Mouse (Mus musculus) forebrain, embryonic 15.5 days (tissue): Measurements from ENCODE around the gene Gabarapl2. TPM values are rescaled to one million over a fixed set of nuclear protein-coding genes. Genes with fewer than 3 reads are reported as not detected.
"Not testable (repeated sequence)": the region's sequence is repeated elsewhere in the genome, so short reads cannot be mapped to it uniquely, and the experiment has no call there.

Source experiments
- ATAC-seq: fragments of 200-750 bp; cut with Nextera tagmentation; replicated peaks from 2 replicates; pipeline ENCODE4 v1.8.0; 2017; ENCODE audit warnings: mild to moderate bottlenecking, moderate TSS enrichment, moderate library complexity
- H3K27ac ChIP-seq: fragments of 300-500 bp; sonication (generic); replicated peaks from 2 replicates; pipeline ENCODE4 v1.5.1; 2015; ENCODE audit warnings: mild to moderate bottlenecking, inconsistent platforms
- H3K27me3 ChIP-seq: fragments of 300-500 bp; sonication (generic); 2 replicates; pipeline ENCODE4 v1.6.1; 2015; ENCODE audit warnings: inconsistent platforms
- H3K36me3 ChIP-seq: fragments of 300-500 bp; sonication (generic); 2 replicates; pipeline ENCODE4 v1.6.1; 2015; ENCODE audit warnings: mild to moderate bottlenecking, inconsistent platforms
- H3K4me1 ChIP-seq: fragments of 300-500 bp; sonication (generic); 2 replicates; pipeline ENCODE4 v1.6.1; 2015; ENCODE audit warnings: inconsistent platforms
- H3K4me2 ChIP-seq: fragments of 300-500 bp; sonication (generic); replicated peaks from 2 replicates; pipeline ENCODE4 v1.6.1; 2015; ENCODE audit warnings: mild to moderate bottlenecking, inconsistent platforms
- H3K4me3 ChIP-seq: fragments of 300-500 bp; sonication (generic); 2 replicates; pipeline ENCODE4 v1.5.1; 2015; ENCODE audit warnings: mild to moderate bottlenecking, inconsistent platforms
- H3K9ac ChIP-seq: fragments of 300-500 bp; sonication (generic); replicated peaks from 2 replicates; pipeline ENCODE4 v1.6.1; 2015; ENCODE audit warnings: mild to moderate bottlenecking, inconsistent platforms
- H3K9me3 ChIP-seq: fragments of 300-500 bp; sonication (generic); 2 replicates; pipeline ENCODE4 v1.6.1; 2016; ENCODE audit warnings: inconsistent platforms
- WGBS: fragments of 180-500 bp; shearing (Covaris S2); methylation state at CpG from one replicate; pipeline ENCODE4 v1.1.7; 2015; ENCODE audit warnings: mixed read lengths; 5-methylcytosine and 5-hydroxymethylcytosine counted together
- polyA plus RNA-seq: library from polyadenylated mRNA; unstranded; fragments of >200 nt; fragmentation: Nextera tagmentation; extraction: Ambion mirVana; gene quantifications from 2 replicates; pipeline ENCODE4 v1.2.1, GENCODE M21; 2015

The Gabarapl2 gene
- polyA plus RNA-seq, 1 experiment from 2014 or later = 504 TPM

GRCm38 (mm10) chr8:111919663-111920062, 20.8 kb upstream of the Gabarapl2 start:
- no peak overlapping the region for H3K27ac ChIP-seq
- no peaks in the 10 kb centered on the region for H3K27me3 ChIP-seq
- H3K36me3 ChIP-seq = peaks cover 12% of the 10 kb centered on the region
- WGBS = 94% methylated on average over 2 of the region's 2 CpGs
- H3K9me3 ChIP-seq = no peaks in the 10 kb centered on the region
- ATAC-seq = no peak
- no peaks in the 10 kb centered on the region for H3K4me1 ChIP-seq
- no peak overlapping the region for H3K4me2 ChIP-seq
- H3K9ac ChIP-seq = no peak overlapping the region
- H3K4me3 ChIP-seq = no peak overlapping the region

- H3K36me3 ChIP-seq = peaks cover 9% of the 10 kb centered on the region
- 92% methylated on average over 4 of the region's 4 CpGs for WGBS
- no peak overlapping the region for H3K4me3 ChIP-seq
- no peak for ATAC-seq
- H3K27ac ChIP-seq = no peak overlapping the region
- no peaks in the 10 kb centered on the region for H3K9me3 ChIP-seq
- no peak overlapping the region for H3K9ac ChIP-seq
- no peak overlapping the region for H3K4me2 ChIP-seq
- no peaks in the 10 kb centered on the region for H3K27me3 ChIP-seq
- H3K4me1 ChIP-seq = no peaks in the 10 kb centered on the region
Observed at GRCm38 (mm10) chr8:111920971-111921370, 19.5 kb upstream of the Gabarapl2 start.

- H3K36me3 ChIP-seq = peaks cover 1% of the 10 kb centered on the region; the same call in 1 of the 2 replicates
- H3K4me3 ChIP-seq = no peak overlapping the region
- no peak overlapping the region for H3K27ac ChIP-seq
- 26% methylated on average over 10 of the region's 10 CpGs for WGBS
- H3K9me3 ChIP-seq = no peaks in the 10 kb centered on the region
- H3K4me1 ChIP-seq = no peaks in the 10 kb centered on the region
- H3K4me2 ChIP-seq = no peak overlapping the region
- no peak for ATAC-seq
- H3K27me3 ChIP-seq = no peaks in the 10 kb centered on the region
- no peak overlapping the region for H3K9ac ChIP-seq
Observed at GRCm38 (mm10) chr8:111923383-111923804, 17.1 kb upstream of the Gabarapl2 start.

- ATAC-seq = no peak
- H3K27me3 ChIP-seq = no peaks in the 10 kb centered on the region
- 90% methylated on average over 7 of the region's 7 CpGs for WGBS
Observed at GRCm38 (mm10) chr8:111924976-111925375, 15.5 kb upstream of the Gabarapl2 start.

GRCm38 (mm10) chr8:111929648-111930344, 10.7 kb upstream of the Gabarapl2 start:
- ATAC-seq = no peak
- 79% methylated on average over 8 of the region's 8 CpGs for WGBS

More at GRCm38 (mm10) chr8:111924976-111925375, 15.5 kb upstream of the Gabarapl2 start:
- Histone ChIP-seq H3K9me3 (no peaks in the 10 kb centered on the region), H3K36me3 (no peaks in the 10 kb centered on the region), H3K27ac (no peak overlapping the region), H3K4me3 (no peak overlapping the region), H3K9ac (no peak overlapping the region), H3K4me1 (no peaks in the 10 kb centered on the region), H3K4me2 (no peak overlapping the region)

GRCm38 (mm10) chr8:111931721-111932120, 8.8 kb upstream of the Gabarapl2 start:
- no peak for ATAC-seq
- Histone ChIP-seq H3K27ac (no peak overlapping the region), H3K4me1 (peaks cover 15% of the 10 kb centered on the region), H3K27me3 (no peaks in the 10 kb centered on the region), H3K4me2 (no peak overlapping the region), H3K36me3 (no peaks in the 10 kb centered on the region), H3K4me3 (no peak overlapping the region), H3K9ac (no peak overlapping the region), H3K9me3 (no peaks in the 10 kb centered on the region)
- 84% methylated on average over 16 of the region's 16 CpGs for WGBS

More at GRCm38 (mm10) chr8:111929648-111930344, 10.7 kb upstream of the Gabarapl2 start:
- H3K27ac ChIP-seq = no peak overlapping the region
- no peak overlapping the region for H3K4me2 ChIP-seq
- no peak overlapping the region for H3K9ac ChIP-seq
- H3K4me1 ChIP-seq = peaks cover 15% of the 10 kb centered on the region
- no peaks in the 10 kb centered on the region for H3K9me3 ChIP-seq
- H3K36me3 ChIP-seq = no peaks in the 10 kb centered on the region
- no peaks in the 10 kb centered on the region for H3K27me3 ChIP-seq
- no peak overlapping the region for H3K4me3 ChIP-seq

GRCm38 (mm10) chr8:111932580-111933336, 7.7 kb upstream of the Gabarapl2 start:
- Histone ChIP-seq H3K27ac (peak overlapping the region; percentile 95), H3K4me3 (peak overlapping the region; percentile 90), H3K9me3 (no peaks in the 10 kb centered on the region), H3K36me3 (no peaks in the 10 kb centered on the region), H3K27me3 (no peaks in the 10 kb centered on the region), H3K4me1 (peaks cover 15% of the 10 kb centered on the region), H3K9ac (peak overlapping the region; percentile 90), H3K4me2 (peak overlapping the region; percentile 86)
- 28% methylated on average over 19 of the region's 19 CpGs for WGBS
- peak; percentile 12; the same call in 1 of the 2 replicates for ATAC-seq

- peak within 1 kb of the TSS; percentile 90 for H3K4me3 ChIP-seq
- peaks cover 15% of the 10 kb centered on the region for H3K4me1 ChIP-seq
- WGBS = under 1% methylated on average over 53 of the region's 53 CpGs
- peak within 1 kb of the TSS; percentile 95 for H3K27ac ChIP-seq
- ATAC-seq = peak; percentile 100
- peak within 1 kb of the TSS; percentile 90 for H3K9ac ChIP-seq
- H3K9me3 ChIP-seq = no peaks in the 10 kb centered on the region
- no peaks in the 10 kb centered on the region for H3K36me3 ChIP-seq
- no peaks in the 10 kb centered on the region for H3K27me3 ChIP-seq
- H3K4me2 ChIP-seq = peak within 1 kb of the TSS; percentile 86
Observed at GRCm38 (mm10) chr8:111933348-111934076, 7.0 kb upstream of the Gabarapl2 start, which contains the start of gene Tmem231. Tmem231 (minus strand) TSS chr8:111933881.

- Histone ChIP-seq H3K4me3 (no peak overlapping the region), H3K27ac (peak overlapping the region; percentile 95; the same call in 1 of the 2 replicates), H3K9me3 (no peaks in the 10 kb centered on the region), H3K36me3 (no peaks in the 10 kb centered on the region), H3K4me1 (peaks cover 15% of the 10 kb centered on the region), H3K9ac (no peak overlapping the region), H3K4me2 (peak overlapping the region; percentile 86; the same call in 1 of the 2 replicates), H3K27me3 (no peaks in the 10 kb centered on the region)
- no peak for ATAC-seq
- WGBS = 89% methylated on average over 2 of the region's 2 CpGs
Observed at GRCm38 (mm10) chr8:111934201-111934600, 6.3 kb upstream of the Gabarapl2 start.

GRCm38 (mm10) chr8:111937184-111937583, 3.3 kb upstream of the Gabarapl2 start:
- 77% methylated on average over 3 of the region's 3 CpGs for WGBS
- no peak for ATAC-seq
- H3K4me2 ChIP-seq = no peak overlapping the region

GRCm38 (mm10) chr8:111938076-111938985, 2.2 kb upstream of the Gabarapl2 start:
- not testable (repeated sequence) for ATAC-seq
- 89% methylated on average over 9 of the region's 9 CpGs for WGBS

More at GRCm38 (mm10) chr8:111937184-111937583, 3.3 kb upstream of the Gabarapl2 start:
- Histone ChIP-seq H3K4me1 (peaks cover 33% of the 10 kb centered on the region), H3K36me3 (0 out of 2 replicates have a peak, but pooled peaks cover under 1% of the 10 kb centered on the region), H3K9ac (no peak overlapping the region), H3K27ac (no peak overlapping the region), H3K27me3 (no peaks in the 10 kb centered on the region), H3K9me3 (no peaks in the 10 kb centered on the region), H3K4me3 (no peak overlapping the region)

More at GRCm38 (mm10) chr8:111938076-111938985, 2.2 kb upstream of the Gabarapl2 start:
- peaks cover 23% of the 10 kb centered on the region for H3K4me1 ChIP-seq
- H3K4me3 ChIP-seq, H3K27ac ChIP-seq, H3K36me3 ChIP-seq, H3K27me3 ChIP-seq, H3K9ac ChIP-seq, H3K4me2 ChIP-seq, H3K9me3 ChIP-seq: not testable (repeated sequence)
